Mouse (Mus musculus): ENCODE data around the gene Gorasp2.

Gorasp2 gene

GRCm38 (mm10) chr2:70661715-70662495 is 529 bp downstream of the Gorasp2 start, which contains the start of gene Gm26558:
TSS of gene Gm26558 (minus strand) at chr2:70662108.
- in situ Hi-C loops (cut with MboI, MseI), result no loop called here

DNA sequence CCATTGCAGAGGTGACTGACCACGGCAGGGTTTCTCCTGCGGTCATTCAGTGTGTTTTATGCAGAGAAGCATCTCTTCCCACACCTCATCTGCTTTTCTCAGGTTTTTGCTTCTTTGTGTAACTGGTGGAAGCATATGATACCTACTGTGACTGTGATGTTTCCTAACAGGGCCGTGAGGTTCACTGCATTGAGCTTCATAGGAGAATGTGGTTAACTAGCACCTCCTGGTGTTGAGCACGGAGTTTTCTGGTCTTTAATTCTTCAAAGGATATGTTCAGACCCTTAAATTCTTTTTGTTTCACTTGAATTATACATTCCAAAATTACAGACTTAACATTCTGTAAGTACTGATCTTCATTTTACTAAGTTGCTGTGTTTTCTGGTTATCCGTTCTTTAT is 2.4 kb downstream of the Gorasp2 start:
- in situ Hi-C loops (cut with MboI, MseI), result no loop called here

DNA sequence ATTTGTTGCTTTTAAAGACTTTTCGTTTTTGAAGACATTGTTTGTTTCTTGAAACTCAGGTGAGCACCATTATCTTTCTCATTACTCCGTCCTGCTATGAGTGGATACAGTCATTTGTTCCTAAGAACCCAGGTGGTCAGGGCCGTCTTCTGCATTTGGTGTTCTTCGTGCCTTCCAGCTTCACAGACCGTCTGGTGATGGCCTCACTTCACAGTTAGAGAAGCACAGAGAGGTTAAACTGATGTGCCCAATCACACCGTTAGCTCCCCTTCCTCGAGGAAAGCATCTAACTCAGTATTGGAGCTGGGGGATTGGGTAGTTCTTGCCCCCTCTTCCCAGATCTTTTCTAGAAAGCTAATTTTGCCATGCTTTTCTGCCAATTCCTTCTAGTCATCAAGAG is 5.6 kb downstream of the Gorasp2 start:
- in situ Hi-C loops (cut with MboI, MseI), result loop anchor here in 1 of 2 experiments (5.0 kb wide), 1 partner anchor 895 kb away; no protein-coding TSS in a partner anchor

- in situ Hi-C loops (cut with MboI, MseI), result loop anchor here in 1 of 2 experiments (5.0 kb wide), 1 partner anchor 897 kb away; no protein-coding TSS in a partner anchor
Observed at GRCm38 (mm10) chr2:70669241-70669640, 7.9 kb downstream of the Gorasp2 start.

GRCm38 (mm10) chr2:70669896-70670295 is 8.5 kb downstream of the Gorasp2 start:
- in situ Hi-C loops (cut with MboI, MseI), result loop anchor here in 1 of 2 experiments (5.0 kb wide), 1 partner anchor 898 kb away; no protein-coding TSS in a partner anchor

- in situ Hi-C loops (cut with MboI, MseI), result no loop called here
Observed at GRCm38 (mm10) chr2:70672476-70672875, 11.1 kb downstream of the Gorasp2 start.

- in situ Hi-C loops (cut with MboI, MseI), result no loop called here
Observed at GRCm38 (mm10) chr2:70673445-70674126, 12.2 kb downstream of the Gorasp2 start.

- in situ Hi-C loops (cut with MboI, MseI), result no loop called here
Observed at GRCm38 (mm10) chr2:70682324-70682723, 20.9 kb downstream of the Gorasp2 start.

DNA sequence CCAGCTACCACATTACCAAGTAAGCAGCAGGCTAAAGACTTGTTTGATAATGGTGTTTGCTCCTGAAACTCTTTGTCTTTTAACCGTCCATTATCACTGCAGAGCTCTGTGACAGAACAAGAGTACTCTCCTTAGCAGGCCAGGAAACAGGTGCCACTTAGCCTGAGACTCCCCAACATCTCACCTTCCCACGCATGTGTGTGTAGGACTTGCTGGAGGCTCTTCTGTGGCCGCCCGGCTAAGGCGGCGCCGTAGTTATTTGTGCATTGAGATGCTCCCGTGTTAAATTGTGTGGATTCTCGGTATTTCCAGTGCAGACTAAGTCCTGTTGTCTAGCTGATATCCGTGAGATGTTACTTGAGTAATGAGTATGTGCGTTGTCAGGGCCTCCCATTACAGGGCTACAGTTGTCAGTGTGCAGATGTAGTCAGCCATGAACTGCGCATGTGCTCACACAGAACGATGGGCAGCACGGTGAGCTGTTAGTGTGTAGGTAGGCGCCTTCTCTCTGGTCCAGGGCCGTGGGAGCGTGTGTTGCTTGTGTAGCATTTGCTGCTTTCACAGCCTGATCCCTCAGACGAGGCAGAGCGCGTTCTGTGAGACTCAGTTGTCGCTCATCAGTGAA is 27.2 kb downstream of the Gorasp2 start:
- in situ Hi-C loops (cut with MboI, MseI), result no loop called here

- in situ Hi-C loops (cut with MboI, MseI), result no loop called here
Observed at GRCm38 (mm10) chr2:70690195-70690594, 28.8 kb downstream of the Gorasp2 start.

DNA sequence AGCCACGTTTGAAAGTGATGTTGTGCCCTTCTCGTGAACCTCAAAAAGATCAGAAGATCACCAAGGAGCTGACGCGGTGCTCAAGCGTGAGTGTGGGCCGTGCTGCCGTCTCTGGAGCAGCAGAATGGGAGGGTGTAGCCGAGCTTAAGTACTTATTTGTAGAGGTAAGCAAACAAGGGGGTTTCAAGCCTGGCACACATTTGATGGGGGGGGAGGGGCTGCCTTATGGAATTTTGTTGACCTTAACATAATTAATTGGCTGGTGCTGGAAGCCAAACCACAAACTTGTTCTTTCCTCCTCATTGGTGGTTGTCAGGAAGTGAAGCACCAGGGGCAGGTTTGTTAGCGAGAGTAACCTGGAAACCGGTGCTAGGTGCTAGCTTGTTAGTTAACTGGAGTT is 34.3 kb downstream of the Gorasp2 start:
- in situ Hi-C loops (cut with MboI, MseI), result no loop called here

GRCm38 (mm10) chr2:70700851-70701250 is 39.5 kb downstream of the Gorasp2 start:
- in situ Hi-C loops (cut with MboI, MseI), result loop anchor here in 1 of 2 experiments (5.0 kb wide), 1 partner anchor 406 kb away; no protein-coding TSS in a partner anchor

GRCm38 (mm10) chr2:70701571-70701970 is 40.2 kb downstream of the Gorasp2 start:
- in situ Hi-C loops (cut with MboI, MseI), result loop anchor here in 1 of 2 experiments (5.0 kb wide), 1 partner anchor 406 kb away; no protein-coding TSS in a partner anchor

- in situ Hi-C loops (cut with MboI, MseI), result loop anchor here in 1 of 2 experiments (5.0 kb wide), 1 partner anchor 405 kb away; no protein-coding TSS in a partner anchor
Observed at GRCm38 (mm10) chr2:70702403-70702802, 41.0 kb downstream of the Gorasp2 start.

GRCm38 (mm10) chr2:70708986-70709730 is 47.8 kb downstream of the Gorasp2 start:
- in situ Hi-C loops (cut with MboI, MseI), result no loop called here

GRCm38 (mm10) chr2:70710236-70710635 is 48.9 kb downstream of the Gorasp2 start:
- in situ Hi-C loops (cut with MboI, MseI), result no loop called here

DNA sequence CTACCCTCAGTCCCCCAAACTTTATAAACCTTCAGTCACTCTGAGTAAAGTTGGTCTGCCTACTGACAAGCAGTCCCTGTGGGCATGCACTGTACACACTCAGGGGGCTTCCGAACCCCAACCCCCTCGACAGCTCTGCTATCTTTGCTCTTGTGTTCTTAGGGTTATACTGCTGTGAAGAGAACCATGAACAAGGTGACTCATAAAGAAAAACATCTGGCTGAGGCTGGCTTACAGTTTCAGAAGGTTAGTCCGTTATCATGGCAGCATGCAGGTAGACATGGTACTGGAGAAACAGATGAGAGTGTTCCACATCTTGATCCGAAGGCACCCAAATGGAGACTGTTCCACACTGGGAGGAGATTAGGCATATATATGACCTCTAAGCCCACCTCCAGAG is 49.5 kb downstream of the Gorasp2 start:
- in situ Hi-C loops (cut with MboI, MseI), result no loop called here

GRCm38 (mm10) chr2:70723610-70724243 is 62.4 kb downstream of the Gorasp2 start:
- in situ Hi-C loops (cut with MboI, MseI), result no loop called here

- in situ Hi-C loops (cut with MboI, MseI), result no loop called here
Observed at GRCm38 (mm10) chr2:70727089-70727488, 65.7 kb downstream of the Gorasp2 start.

DNA sequence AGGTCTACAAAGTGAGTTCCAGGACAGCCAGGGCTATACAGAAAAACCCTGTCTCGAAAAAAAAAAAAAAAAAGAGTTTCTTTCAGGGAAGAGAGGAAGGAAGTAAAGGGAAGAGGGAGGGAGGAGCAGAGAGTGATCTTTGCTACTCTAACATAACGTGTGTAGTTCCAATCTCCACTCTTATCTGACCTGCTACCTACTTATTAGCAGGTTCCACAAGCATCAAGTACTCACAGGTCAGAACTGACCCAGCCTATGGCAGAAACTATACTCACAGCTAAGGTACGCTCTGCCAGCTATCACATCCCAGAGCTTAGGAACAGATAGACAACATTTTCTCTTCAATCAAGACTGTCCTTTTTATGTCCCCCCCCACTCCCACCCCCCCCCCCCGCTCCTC is 74.2 kb downstream of the Gorasp2 start:
- in situ Hi-C loops (cut with MboI, MseI), result no loop called here

- in situ Hi-C loops (cut with MboI, MseI), result no loop called here
Observed at GRCm38 (mm10) chr2:70736008-70736407, 74.6 kb downstream of the Gorasp2 start.

Data from T-helper 17 cell (primary cell).